Mouse (Mus musculus) olfactory bulb, adult 2 months (tissue): ENCODE data around the gene Tgoln1.

ENCODE experiments used
- CTCF ChIP-seq: fragments of 200-500 bp; IDR thresholded peaks from 2 replicates; pipeline ENCODE4 v1.5.1; 2012; ENCODE audit warnings: low read depth, mild to moderate bottlenecking, low read length, moderate library complexity; ENCODE audit not compliant: insufficient read depth
- POLR2A ChIP-seq: fragments of 200-500 bp; IDR thresholded peaks from 2 replicates; pipeline ENCODE4 v1.6.1; 2012; ENCODE audit warnings: mild to moderate bottlenecking, low read depth, low read length, moderate library complexity; ENCODE audit not compliant: insufficient read depth

DNA sequence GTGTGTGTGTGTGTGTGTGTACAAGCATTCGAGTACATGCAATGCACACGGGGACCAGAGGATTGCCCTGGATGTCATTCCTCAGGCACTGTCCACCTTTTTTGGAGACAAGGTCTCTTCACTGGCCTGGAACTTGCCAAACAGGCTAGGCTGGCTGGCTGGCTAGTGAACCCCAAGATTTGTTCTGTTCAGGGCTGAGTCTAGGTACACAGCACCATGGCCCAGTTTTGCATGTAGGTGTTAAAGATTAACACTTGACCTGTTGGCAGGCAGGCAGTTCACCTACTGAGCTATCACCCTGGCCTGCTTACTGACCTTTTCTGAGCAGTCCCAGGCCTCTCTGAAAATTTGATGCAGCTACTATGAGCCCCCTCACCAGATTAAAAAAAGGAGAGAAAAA is 13.6 kb upstream of the Tgoln1 start:
- TF ChIP-seq POLR2A (no peak), CTCF (no peak)
